Mouse (Mus musculus) neural tube, embryonic 11.5 days (tissue): ENCODE data around the gene Ckm. TPM values are rescaled to one million over a fixed set of nuclear protein-coding genes. Genes with fewer than 3 reads are reported as not detected.

Experiments
- ATAC-seq: fragments of 200-750 bp; cut with Nextera tagmentation; 2 replicates; pipeline ENCODE4 v1.8.0; 2017; ENCODE audit warnings: moderate number of reproducible peaks, mild to moderate bottlenecking, moderate TSS enrichment, moderate library complexity; ENCODE audit not compliant: insufficient read depth, low FRiP score, low TSS enrichment
- DNase-seq: peaks from one replicate; pipeline ENCODE4 v3.0.0-alpha.2; 2015; ENCODE audit warnings: low spot score
- H3K27ac ChIP-seq: fragments of 300-500 bp; sonication (generic); 2 replicates; pipeline ENCODE4 v1.5.1; 2014; ENCODE audit warnings: low read depth, mild to moderate bottlenecking, low read length
- H3K27me3 ChIP-seq: fragments of 300-500 bp; sonication (generic); 2 replicates; pipeline ENCODE4 v1.6.1; 2014; ENCODE audit warnings: mild to moderate bottlenecking, low read length, mixed read lengths; ENCODE audit not compliant: control insufficient read depth, insufficient read depth
- H3K36me3 ChIP-seq: fragments of 300-500 bp; sonication (generic); 2 replicates; pipeline ENCODE4 v1.6.1; 2014; ENCODE audit warnings: mild to moderate bottlenecking, low read length, moderate library complexity, mixed read lengths; ENCODE audit not compliant: control insufficient read depth, insufficient read depth
- H3K4me1 ChIP-seq: fragments of 300-500 bp; sonication (generic); 2 replicates; pipeline ENCODE4 v1.6.1; 2014; ENCODE audit warnings: low read length, mixed read lengths; ENCODE audit not compliant: control insufficient read depth, insufficient read depth
- H3K4me2 ChIP-seq: fragments of 300-500 bp; sonication (generic); 2 replicates; pipeline ENCODE4 v1.6.1; 2014; ENCODE audit warnings: low read depth, mild to moderate bottlenecking, moderate library complexity
- H3K4me3 ChIP-seq: fragments of 300-500 bp; sonication (generic); 2 replicates; pipeline ENCODE4 v1.5.1; 2014; ENCODE audit warnings: low read depth, low read length
- H3K9ac ChIP-seq: fragments of 300-500 bp; sonication (generic); 2 replicates; pipeline ENCODE4 v1.6.1; 2014; ENCODE audit warnings: mild to moderate bottlenecking, low read length
- H3K9me3 ChIP-seq: fragments of 300-500 bp; sonication (generic); 2 replicates; pipeline ENCODE4 v1.6.1; 2016; ENCODE audit warnings: low read length; ENCODE audit not compliant: control insufficient read depth
- WGBS: fragments of 180-500 bp; shearing (Covaris S2); extraction: QIAGEN DNeasy Blood & Tissue Kit; methylation state at CpG from one replicate; pipeline ENCODE4 v1.1.7; 2014; 5-methylcytosine and 5-hydroxymethylcytosine counted together
- microRNA counts: library from miRNA; unstranded; fragments of <30 nt; microRNA quantifications from one replicate; lab custom pipeline; 2015
- microRNA-seq: library from miRNA; unstranded; fragments of <30 nt; microRNA quantifications from one replicate; pipeline ENCODE4, GENCODE M21; 2016
- polyA plus RNA-seq: library from polyadenylated mRNA; unstranded; fragments of >200 nt; fragmentation: Nextera tagmentation; extraction: Ambion mirVana; gene quantifications from 2 replicates; pipeline ENCODE4 v1.2.1, GENCODE M21; 2014

Gene Ckm
- polyA plus RNA-seq, 1 experiment from 2014 or later, result 0.69 TPM

- ATAC-seq (no peak), DNase-seq (no peak)
- no peak overlapping the region for H3K4me3 ChIP-seq
- H3K9ac ChIP-seq, result no peak overlapping the region
- peaks cover 67% of the 10 kb centered on the region for H3K27me3 ChIP-seq
- 49% methylated on average over 4 of the region's 4 CpGs for WGBS
- H3K4me1 ChIP-seq, result peaks cover 4% of the 10 kb centered on the region; the same call in 1 of the 2 replicates
- H3K9me3 ChIP-seq, result no peaks in the 10 kb centered on the region
- no peak overlapping the region for H3K27ac ChIP-seq
- no peak overlapping the region for H3K4me2 ChIP-seq
- H3K36me3 ChIP-seq, result no peaks in the 10 kb centered on the region
Observed at GRCm38 (mm10) chr7:19472403-19472802, 67.8 kb downstream of the Ckm start.

MicroRNAs encoded within 50 kb of the gene (microRNA counts, 519-probe panel; counts per million panel counts)
- microRNA mmu-miR-343 (lab: Ali Mortazavi, UCI), result 171 counts per million, percentile 57 among the panel's probes with 10 or more counts

Small RNA genes within 50 kb of the gene (microRNA-seq; reads per million reads assigned to microRNA genes)
- gene Mir343, result not detected

Other genes with a start within 250 kb of the Ckm start
- gene Gipr, start 238.6 kb upstream of the Ckm start, polyA plus RNA-seq, result 0.69 and 0.76 TPM in 2 replicates
- gene Eml2, start 228.4 kb upstream of the Ckm start, polyA plus RNA-seq, result 1.3 and 2.0 TPM in 2 replicates
- gene Gpr4, start 192.2 kb upstream of the Ckm start, polyA plus RNA-seq, result 2.4 and 2.6 TPM in 2 replicates
- 43.7 and 45.9 TPM in 2 replicates for gene Opa3, start 176.4 kb upstream of the Ckm start, polyA plus RNA-seq
- 54.6 and 57.6 TPM in 2 replicates for gene Vasp, start 133.0 kb upstream of the Ckm start, polyA plus RNA-seq
- gene Ppm1n, start 124.7 kb upstream of the Ckm start, polyA plus RNA-seq, result not detected in 2 replicates
- 58.2 and 60.2 TPM in 2 replicates for gene Rtn2, start 122.2 kb upstream of the Ckm start, polyA plus RNA-seq
- gene Fosb, start 94.7 kb upstream of the Ckm start, polyA plus RNA-seq, result 0.07 TPM in 1 of 2 replicates, not detected in the other
- gene Ercc1, start 60.0 kb upstream of the Ckm start, polyA plus RNA-seq, result 91.8 and 93.3 TPM in 2 replicates
- gene Cd3eap, start 45.3 kb upstream of the Ckm start, polyA plus RNA-seq, result 17.8 and 18.0 TPM in 2 replicates
- 3.4 and 4.7 TPM in 2 replicates for gene Ppp1r13l, start 45.0 kb upstream of the Ckm start, polyA plus RNA-seq
- 12.4 and 14.6 TPM in 2 replicates for gene Ercc2, start 22.8 kb upstream of the Ckm start, polyA plus RNA-seq
- 3.2 and 3.4 TPM in 2 replicates for gene Klc3, start 672 bp upstream of the Ckm start, polyA plus RNA-seq
- 14.1 and 16.4 TPM in 2 replicates for gene Mark4, start 54.0 kb downstream of the Ckm start, polyA plus RNA-seq
- 1.2 and 1.6 TPM in 2 replicates for gene Exoc3l2, start 58.6 kb downstream of the Ckm start, polyA plus RNA-seq
- gene Bloc1s3, start 103.6 kb downstream of the Ckm start, polyA plus RNA-seq, result 2.0 and 2.7 TPM in 2 replicates
- gene Trappc6a, start 103.6 kb downstream of the Ckm start, polyA plus RNA-seq, result 49.3 and 54.0 TPM in 2 replicates
- not detected in 2 replicates for gene Nkpd1, start 113.1 kb downstream of the Ckm start, polyA plus RNA-seq
- gene Ppp1r37, start 158.3 kb downstream of the Ckm start, polyA plus RNA-seq, result 4.5 and 4.7 TPM in 2 replicates
- 0.44 and 0.57 TPM in 2 replicates for gene Zfp296, start 172.5 kb downstream of the Ckm start, polyA plus RNA-seq
- gene Gemin7, start 172.8 kb downstream of the Ckm start, polyA plus RNA-seq, result 161 and 171 TPM in 2 replicates
- 48.0 and 53.5 TPM in 2 replicates for gene Clasrp, start 199.7 kb downstream of the Ckm start, polyA plus RNA-seq
- gene Relb, start 224.7 kb downstream of the Ckm start, polyA plus RNA-seq, result 3.1 and 3.8 TPM in 2 replicates